Mouse (Mus musculus) adipose tissue, adult 10 weeks (tissue): ENCODE data around the gene Syne2. TPM values are rescaled to one million over a fixed set of nuclear protein-coding genes. Genes with fewer than 3 reads are reported as not detected.

Source experiments
- polyA plus RNA-seq: library from polyadenylated mRNA; stranded (reverse); fragments of 350-450 nt; fragmentation: Illumina TruSeq; extraction: RNeasy Lipid Tissue Mini Kit (QIAGEN cat#74804); gene quantifications from one replicate; pipeline ENCODE4 v1.2.3, GENCODE M21; 2014; ENCODE audit warnings: low read depth, low replicate concordance

Syne2 gene
- polyA plus RNA-seq: 116 TPM

GRCm38 (mm10) chr12:75817959-75818452, at the start of gene Syne2:
Syne2 (plus strand) TSS chr12:75818134.

Other genes with a start within 250 kb of the Syne2 start
- gene Ppp2r5e, start 221.9 kb upstream of the Syne2 start, polyA plus RNA-seq: 22.2 TPM
- 6.4 TPM for gene Wdr89, start 148.6 kb upstream of the Syne2 start, polyA plus RNA-seq
- gene Sgpp1, start 82.4 kb upstream of the Syne2 start, polyA plus RNA-seq: 165 TPM